Mouse (Mus musculus): ENCODE data around the gene Disc1. TPM values are rescaled to one million over a fixed set of nuclear protein-coding genes. Genes with fewer than 3 reads are reported as not detected.

Gene Disc1
- polyA plus RNA-seq, 1 experiment = 2.1 TPM

GRCm38 (mm10) chr8:125166545-125166944, 112.5 kb downstream of the Disc1 start:
- no peak for DNase-seq (ENCODE audit: low read depth)
- TF ChIP-seq CTCF (IDR thresholded peaks at IDR 0.05; ENCODE audit: borderline replicate concordance, extremely low read depth, insufficient read depth, insufficient read length) (no peak), POLR2A (IDR thresholded peaks at IDR 0.05; ENCODE audit: borderline replicate concordance, extremely low read depth, insufficient read depth, insufficient read length, poor library complexity, severe bottlenecking) (no peak)

GRCm38 (mm10) chr8:125166988-125167387, 113.0 kb downstream of the Disc1 start:
- DNase-seq (ENCODE audit: low read depth) = peak; percentile 65
- TF ChIP-seq CTCF (IDR thresholded peaks at IDR 0.05; ENCODE audit: borderline replicate concordance, extremely low read depth, insufficient read depth, insufficient read length) = 0 out of 2 replicates have a peak, but pooled peaks have one; percentile 15
- TF ChIP-seq POLR2A (IDR thresholded peaks at IDR 0.05; ENCODE audit: borderline replicate concordance, extremely low read depth, insufficient read depth, insufficient read length, poor library complexity, severe bottlenecking) = no peak

DNA sequence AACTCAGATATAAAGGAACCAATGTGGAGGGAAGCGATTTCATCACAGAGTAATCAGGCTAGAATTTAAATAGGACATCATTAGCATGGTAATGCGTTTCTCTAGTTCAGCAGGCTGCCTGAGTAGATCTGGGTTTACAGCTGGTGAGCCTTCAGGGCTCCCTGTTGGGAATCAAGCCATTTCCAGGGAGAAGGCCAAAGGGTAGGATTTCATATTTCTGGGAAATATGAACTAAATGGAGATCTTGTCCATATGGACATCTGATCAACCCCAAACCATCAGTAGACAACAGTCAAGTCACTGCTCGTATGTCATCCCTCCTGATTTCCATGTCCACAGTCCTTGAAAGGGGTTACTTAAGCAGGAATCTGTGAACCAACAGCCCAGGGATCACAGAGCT, 115.6 kb downstream of the Disc1 start:
- DNase-seq (ENCODE audit: low read depth) = peak; percentile 75
- no peak for TF ChIP-seq POLR2A (IDR thresholded peaks at IDR 0.05; ENCODE audit: borderline replicate concordance, extremely low read depth, insufficient read depth, insufficient read length, poor library complexity, severe bottlenecking)
- TF ChIP-seq CTCF (IDR thresholded peaks at IDR 0.05; ENCODE audit: borderline replicate concordance, extremely low read depth, insufficient read depth, insufficient read length) = no peak

GRCm38 (mm10) chr8:125171531-125171930, 117.5 kb downstream of the Disc1 start:
- TF ChIP-seq POLR2A (IDR thresholded peaks at IDR 0.05; ENCODE audit: borderline replicate concordance, extremely low read depth, insufficient read depth, insufficient read length, poor library complexity, severe bottlenecking) = no peak
- no peak for TF ChIP-seq CTCF (IDR thresholded peaks at IDR 0.05; ENCODE audit: borderline replicate concordance, extremely low read depth, insufficient read depth, insufficient read length)
- DNase-seq (ENCODE audit: low read depth) = no peak

DNA sequence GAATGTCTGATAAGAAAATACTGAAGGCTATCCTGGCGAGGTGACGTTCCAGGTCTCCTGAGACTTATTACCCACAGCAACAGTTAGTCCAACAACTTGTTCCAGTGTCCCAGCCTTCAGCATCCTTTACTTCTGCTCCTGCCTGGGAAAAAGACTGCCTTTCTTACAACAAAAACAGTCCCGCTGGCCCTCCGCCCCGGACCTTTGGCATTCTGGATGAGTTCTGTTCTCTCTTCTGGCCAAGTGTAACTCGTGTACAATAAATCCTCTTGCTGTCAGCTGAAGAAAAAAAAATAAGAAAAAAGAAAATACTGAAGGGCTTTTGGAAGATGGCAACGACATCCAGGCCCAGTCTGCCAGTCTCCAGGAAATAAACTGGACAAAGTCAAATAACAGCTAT, 120.2 kb downstream of the Disc1 start:
- DNase-seq (ENCODE audit: low read depth) = no peak
- TF ChIP-seq POLR2A (IDR thresholded peaks at IDR 0.05; ENCODE audit: borderline replicate concordance, extremely low read depth, insufficient read depth, insufficient read length, poor library complexity, severe bottlenecking) (no peak), CTCF (IDR thresholded peaks at IDR 0.05; ENCODE audit: borderline replicate concordance, extremely low read depth, insufficient read depth, insufficient read length) (no peak)

GRCm38 (mm10) chr8:125174851-125175250, 120.9 kb downstream of the Disc1 start:
- DNase-seq (ENCODE audit: low read depth) = no peak
- TF ChIP-seq POLR2A (IDR thresholded peaks at IDR 0.05; ENCODE audit: borderline replicate concordance, extremely low read depth, insufficient read depth, insufficient read length, poor library complexity, severe bottlenecking) (no peak), CTCF (IDR thresholded peaks at IDR 0.05; ENCODE audit: borderline replicate concordance, extremely low read depth, insufficient read depth, insufficient read length) (no peak)

DNA sequence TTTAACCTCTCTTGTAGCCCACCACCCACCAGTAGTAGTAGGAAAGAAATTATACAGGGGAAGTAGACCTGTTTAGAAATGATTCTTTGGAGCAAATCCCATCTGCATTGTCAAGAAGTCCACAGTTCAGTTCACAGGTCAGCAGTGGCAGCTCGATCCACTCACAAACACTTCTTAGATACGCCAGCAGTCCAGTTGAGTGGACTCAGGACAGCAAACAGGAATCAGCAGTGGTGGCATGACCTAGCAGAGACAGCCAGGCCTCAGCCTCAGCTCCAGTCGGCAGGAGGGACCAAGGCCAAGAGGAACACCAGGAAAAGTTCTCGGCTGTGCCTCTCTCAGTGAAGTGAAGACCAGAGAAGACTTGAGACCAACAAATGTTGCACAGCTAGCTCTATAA, 121.7 kb downstream of the Disc1 start:
- no peak for DNase-seq (ENCODE audit: low read depth)
- TF ChIP-seq CTCF (IDR thresholded peaks at IDR 0.05; ENCODE audit: borderline replicate concordance, extremely low read depth, insufficient read depth, insufficient read length) (no peak), POLR2A (IDR thresholded peaks at IDR 0.05; ENCODE audit: borderline replicate concordance, extremely low read depth, insufficient read depth, insufficient read length, poor library complexity, severe bottlenecking) (no peak)

DNA sequence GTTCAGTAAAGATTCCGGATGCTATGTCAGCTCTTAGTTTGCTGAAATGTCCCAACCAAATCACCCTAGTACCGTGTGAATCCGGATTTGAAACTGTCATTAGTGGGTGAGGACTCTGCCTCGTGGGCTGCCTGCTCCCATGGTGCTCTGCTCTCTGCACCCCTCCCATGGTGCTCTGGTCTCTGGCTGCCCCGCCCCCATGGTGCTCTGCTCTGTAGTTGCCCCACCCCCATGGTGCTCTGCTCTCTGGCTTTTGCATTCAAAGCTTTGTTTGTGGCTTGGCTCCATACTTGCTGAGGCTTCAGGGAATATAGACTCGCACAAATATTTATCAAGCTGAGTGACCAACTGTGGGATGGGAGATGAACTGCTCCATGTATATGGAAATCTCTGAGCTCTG, 123.1 kb downstream of the Disc1 start:
- TF ChIP-seq CTCF (IDR thresholded peaks at IDR 0.05; ENCODE audit: borderline replicate concordance, extremely low read depth, insufficient read depth, insufficient read length) (no peak), POLR2A (IDR thresholded peaks at IDR 0.05; ENCODE audit: borderline replicate concordance, extremely low read depth, insufficient read depth, insufficient read length, poor library complexity, severe bottlenecking) (no peak)
- DNase-seq (ENCODE audit: low read depth) = no peak

GRCm38 (mm10) chr8:125177958-125178357, 124.0 kb downstream of the Disc1 start:
- no peak for DNase-seq (ENCODE audit: low read depth)
- no peak for TF ChIP-seq POLR2A (IDR thresholded peaks at IDR 0.05; ENCODE audit: borderline replicate concordance, extremely low read depth, insufficient read depth, insufficient read length, poor library complexity, severe bottlenecking)
- TF ChIP-seq CTCF (IDR thresholded peaks at IDR 0.05; ENCODE audit: borderline replicate concordance, extremely low read depth, insufficient read depth, insufficient read length) = no peak

- peak; percentile 97 for TF ChIP-seq CTCF (IDR thresholded peaks at IDR 0.05; ENCODE audit: borderline replicate concordance, extremely low read depth, insufficient read depth, insufficient read length)
- TF ChIP-seq POLR2A (IDR thresholded peaks at IDR 0.05; ENCODE audit: borderline replicate concordance, extremely low read depth, insufficient read depth, insufficient read length, poor library complexity, severe bottlenecking) = no peak
- peak; percentile 91 for DNase-seq (ENCODE audit: low read depth)
Measured at GRCm38 (mm10) chr8:125183548-125184451, 129.8 kb downstream of the Disc1 start.

GRCm38 (mm10) chr8:125184452-125184817, 130.4 kb downstream of the Disc1 start:
- TF ChIP-seq POLR2A (IDR thresholded peaks at IDR 0.05; ENCODE audit: borderline replicate concordance, extremely low read depth, insufficient read depth, insufficient read length, poor library complexity, severe bottlenecking) (no peak), CTCF (IDR thresholded peaks at IDR 0.05; ENCODE audit: borderline replicate concordance, extremely low read depth, insufficient read depth, insufficient read length) (no peak)
- DNase-seq (ENCODE audit: low read depth) = peak; percentile 73

DNA sequence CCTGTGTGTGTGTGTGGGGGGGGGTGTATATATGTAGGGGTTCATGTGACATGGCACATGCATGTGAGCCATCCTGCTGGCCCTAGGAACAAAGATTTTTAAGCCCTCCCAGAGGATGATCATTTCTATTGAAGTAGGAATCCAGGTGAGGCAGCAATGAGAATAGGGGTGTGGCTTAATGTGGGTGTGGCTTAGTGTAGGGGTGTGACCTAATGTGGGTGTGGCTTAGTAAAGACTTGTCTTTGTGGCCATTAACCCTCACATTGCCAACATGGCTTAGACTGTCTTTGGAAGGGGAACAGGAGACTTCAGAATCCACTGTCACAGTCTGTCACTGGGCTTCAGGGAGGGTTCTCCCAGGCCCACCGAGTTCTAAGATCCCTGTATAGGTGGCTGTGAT, 130.9 kb downstream of the Disc1 start:
- TF ChIP-seq CTCF (IDR thresholded peaks at IDR 0.05; ENCODE audit: borderline replicate concordance, extremely low read depth, insufficient read depth, insufficient read length) (no peak), POLR2A (IDR thresholded peaks at IDR 0.05; ENCODE audit: borderline replicate concordance, extremely low read depth, insufficient read depth, insufficient read length, poor library complexity, severe bottlenecking) (no peak)
- no peak for DNase-seq (ENCODE audit: low read depth)
